Mouse (Mus musculus): Measurements from ENCODE around the gene Mcat. TPM values are rescaled to one million over a fixed set of nuclear protein-coding genes. Genes with fewer than 3 reads are reported as not detected.

The Mcat gene
- polyA plus RNA-seq, 2 experiments, result 32.9 to 42.7 TPM

GRCm38 (mm10) chr15:83497299-83497698 lies 66.3 kb downstream of the Mcat start:
- Histone ChIP-seq H3K36me3 (ENCODE audit: control insufficient read depth, insufficient read depth, low read length) (peaks cover 48% of the 10 kb centered on the region; the same call in 1 of the 2 replicates), H3K4me3 (replicated peaks; ENCODE audit: low read length) (no peak overlapping the region), H3K9ac (ENCODE audit: low read depth, low read length, severe bottlenecking) (no peak overlapping the region), H3K4me1 (ENCODE audit: control insufficient read depth, insufficient read depth, low read length) (no peaks in the 10 kb centered on the region), H3K9me3 (ENCODE audit: control insufficient read depth, low read length) (no peaks in the 10 kb centered on the region), H3K27me3 (ENCODE audit: control insufficient read depth, insufficient read depth, low read length) (no peaks in the 10 kb centered on the region), H3K27ac (replicated peaks; ENCODE audit: low read depth, low read length) (no peak overlapping the region), H3K4me2 (replicated peaks; ENCODE audit: low read depth, low read length, severe bottlenecking) (no peak overlapping the region)
- ATAC-seq (ENCODE audit: low FRiP score, low read depth) (no peak), DNase-seq (ENCODE audit: low spot score) (no peak)
- no peak for TF ChIP-seq POLR2A (IDR thresholded peaks at IDR 0.05; ENCODE audit: borderline replicate concordance, extremely low read depth, insufficient read depth, insufficient read length)
- WGBS, result 91% methylated on average over 6 of the region's 6 CpGs

Small RNA genes within 50 kb of the gene (microRNA-seq; reads per million reads assigned to microRNA genes)
- not detected for gene Gm24575

Other genes with a start within 250 kb of the Mcat start
- 51.4 and 66.6 TPM in 2 replicates for gene Arfgap3, start 213.5 kb downstream of the Mcat start, polyA plus RNA-seq (2012; rRNA removed)
- 51.7 and 54.8 TPM in 2 replicates for gene Arfgap3, start 213.5 kb downstream of the Mcat start, polyA plus RNA-seq (2014; fragmentation: Nextera tagmentation; extraction: Ambion mirVana)
- gene Pacsin2, start 99.2 kb downstream of the Mcat start, polyA plus RNA-seq (2012; rRNA removed), result 51.7 and 58.4 TPM in 2 replicates
- 41.6 and 43.3 TPM in 2 replicates for gene Pacsin2, start 99.2 kb downstream of the Mcat start, polyA plus RNA-seq (2014; fragmentation: Nextera tagmentation; extraction: Ambion mirVana)
- gene Ttll1, start 52.9 kb downstream of the Mcat start, polyA plus RNA-seq (2012; rRNA removed), result 13.0 and 14.1 TPM in 2 replicates
- 9.0 and 10.1 TPM in 2 replicates for gene Ttll1, start 52.9 kb downstream of the Mcat start, polyA plus RNA-seq (2014; fragmentation: Nextera tagmentation; extraction: Ambion mirVana)
- 4.2 and 5.7 TPM in 2 replicates for gene Bik, start 36.9 kb downstream of the Mcat start, polyA plus RNA-seq (2012; rRNA removed)
- 5.0 and 5.4 TPM in 2 replicates for gene Bik, start 36.9 kb downstream of the Mcat start, polyA plus RNA-seq (2014; fragmentation: Nextera tagmentation; extraction: Ambion mirVana)
- 29.4 and 41.6 TPM in 2 replicates for gene Tspo, start 195 bp downstream of the Mcat start, polyA plus RNA-seq (2012; rRNA removed)
- gene Tspo, start 195 bp downstream of the Mcat start, polyA plus RNA-seq (2014; fragmentation: Nextera tagmentation; extraction: Ambion mirVana), result 54.4 and 57.7 TPM in 2 replicates
- 35.1 and 46.2 TPM in 2 replicates for gene Ttll12, start 31.4 kb upstream of the Mcat start, polyA plus RNA-seq (2012; rRNA removed)
- gene Ttll12, start 31.4 kb upstream of the Mcat start, polyA plus RNA-seq (2014; fragmentation: Nextera tagmentation; extraction: Ambion mirVana), result 35.6 and 37.8 TPM in 2 replicates
- 31.2 and 40.8 TPM in 2 replicates for gene Scube1, start 161.2 kb upstream of the Mcat start, polyA plus RNA-seq (2012; rRNA removed)
- gene Scube1, start 161.2 kb upstream of the Mcat start, polyA plus RNA-seq (2014; fragmentation: Nextera tagmentation; extraction: Ambion mirVana), result 13.9 and 15.9 TPM in 2 replicates
- gene Mpped1, start 215.7 kb upstream of the Mcat start, polyA plus RNA-seq (2012; rRNA removed), result 8.6 and 11.8 TPM in 2 replicates
- gene Mpped1, start 215.7 kb upstream of the Mcat start, polyA plus RNA-seq (2014; fragmentation: Nextera tagmentation; extraction: Ambion mirVana), result 9.2 and 9.7 TPM in 2 replicates

All from limb, embryonic 14.5 days (tissue).